Mouse (Mus musculus): Measurements from ENCODE around the gene Acer1. TPM values are rescaled to one million over a fixed set of nuclear protein-coding genes. Genes with fewer than 3 reads are reported as not detected.
"Not testable (repeated sequence)": the region's sequence is repeated elsewhere in the genome, so short reads cannot be mapped to it uniquely, and the experiment has no call there.

The Acer1 gene
- total and polyA plus RNA-seq, 3 experiments, result 0.23 to 0.42 TPM; not detected in 1

DNA sequence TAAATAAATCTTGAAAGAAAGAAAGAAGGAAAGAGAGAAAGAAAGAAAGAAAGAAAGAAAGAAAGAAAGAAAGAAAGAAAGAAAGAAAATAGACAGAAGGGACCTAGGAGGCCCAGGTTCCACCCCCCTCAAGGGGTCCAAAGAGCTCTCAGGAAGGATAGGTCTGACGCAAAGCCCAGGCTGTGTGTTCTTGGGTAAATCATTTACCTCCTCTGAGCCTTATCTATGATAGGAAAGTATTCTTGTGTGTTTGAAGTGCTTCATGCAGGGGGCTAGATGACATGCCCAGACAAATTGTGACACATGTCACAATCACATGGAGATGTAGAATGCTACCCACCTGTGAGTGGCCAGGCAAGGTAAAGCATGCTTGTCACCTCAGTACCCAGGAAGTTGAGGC, 29.3 kb downstream of the Acer1 start:
- DNase-seq, result no peak

DNA sequence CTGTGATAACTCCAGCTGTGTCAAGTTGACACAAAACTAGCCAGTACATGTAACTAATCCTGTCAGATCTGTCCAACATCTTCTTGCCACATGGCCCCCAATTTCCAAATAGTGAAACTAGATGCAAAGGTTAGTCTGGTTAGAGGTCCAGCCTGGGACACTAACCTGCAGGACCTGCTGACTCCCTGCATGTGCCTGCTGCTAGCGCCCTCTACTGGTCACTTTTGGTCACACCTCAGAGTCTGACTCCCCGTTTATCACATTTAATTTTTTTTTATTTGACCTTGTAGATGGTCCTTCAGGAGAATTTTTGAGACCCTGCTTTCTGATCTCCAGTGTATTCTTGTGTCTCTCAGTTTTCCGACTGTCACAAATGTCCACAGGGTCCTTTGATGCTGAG, 31.0 kb downstream of the Acer1 start:
- DNase-seq, result peak; percentile 62

DNA sequence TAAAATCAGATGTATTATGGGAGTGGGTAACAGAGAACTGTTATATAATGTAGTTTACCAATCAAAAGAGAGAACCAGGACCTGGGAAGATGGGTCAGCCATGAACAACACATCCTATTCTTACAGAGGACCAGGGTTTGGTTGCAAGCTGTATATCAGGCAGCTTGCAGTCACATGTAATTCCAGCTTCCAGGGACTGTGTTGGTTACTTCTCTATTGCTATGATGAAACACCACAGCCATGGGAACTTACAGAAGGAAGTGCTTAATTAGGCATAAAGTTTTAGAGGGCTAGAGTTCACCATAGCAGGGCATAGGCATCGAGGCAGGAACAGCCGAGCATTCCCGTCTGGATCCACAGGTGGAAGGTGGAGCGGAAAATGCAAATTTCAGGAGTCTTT, 43.2 kb downstream of the Acer1 start:
- DNase-seq, result no peak

DNA sequence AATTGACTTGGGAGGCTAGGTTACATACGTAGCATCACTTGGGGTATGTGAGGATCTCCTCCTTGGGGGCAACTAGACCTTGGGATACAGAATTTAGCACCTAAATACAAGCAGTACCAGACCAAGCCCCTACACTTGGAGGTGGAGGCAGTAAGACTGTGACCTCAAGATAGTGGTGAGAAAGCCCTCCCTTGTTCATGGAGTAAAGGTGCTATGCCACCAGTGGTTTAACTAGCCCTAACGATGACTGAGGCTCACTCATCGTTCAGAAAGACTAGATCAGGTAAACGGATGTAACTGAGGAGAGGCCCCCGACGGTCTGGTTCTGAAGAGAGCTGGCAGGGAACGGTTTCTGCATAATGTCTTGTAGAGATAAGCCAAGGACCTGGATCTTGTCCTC, 45.2 kb downstream of the Acer1 start:
- DNase-seq, result no peak

DNA sequence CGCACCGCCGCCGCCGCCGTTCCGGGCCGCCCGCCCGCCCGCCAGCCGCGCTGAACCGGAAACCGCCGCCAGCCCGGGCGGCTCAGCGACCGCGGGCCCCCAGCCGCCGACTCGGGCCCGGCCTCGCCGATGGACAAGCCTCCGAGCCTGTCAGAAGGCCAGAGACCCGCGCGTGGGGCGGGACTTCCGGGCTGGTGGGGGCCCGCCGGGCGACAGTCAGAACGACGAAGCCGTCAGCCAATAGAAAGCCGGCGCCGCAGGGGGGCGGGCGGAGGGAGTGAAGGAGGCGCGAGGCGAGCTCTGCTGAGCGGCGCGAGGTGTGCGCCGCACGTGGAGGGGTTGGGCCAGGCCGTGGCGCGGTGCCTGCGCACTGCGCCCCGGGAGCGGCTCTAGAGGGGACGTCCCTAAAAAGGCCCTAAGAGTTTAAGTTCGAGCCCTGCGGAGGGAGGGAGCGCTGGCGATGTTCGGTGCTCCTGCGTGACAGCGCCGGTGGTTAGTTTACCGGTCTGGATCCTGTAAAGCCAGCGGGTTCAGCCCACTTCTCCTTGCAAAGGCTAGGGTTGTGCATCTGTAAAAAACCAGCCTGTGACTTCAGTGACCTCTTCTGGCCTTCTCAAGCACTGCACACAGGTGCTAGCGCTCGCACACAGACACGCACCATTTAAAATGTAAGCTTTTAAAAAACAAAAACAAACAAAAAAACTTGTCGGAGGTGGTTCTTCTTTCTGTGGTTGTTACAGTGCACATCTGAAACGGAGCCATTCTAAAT, 46.4 kb downstream of the Acer1 start, which contains the start of gene Mllt1:
Gene Mllt1 (minus strand): TSS at position 53 of the 769 bp plus-strand sequence.
- peak; percentile 100 for DNase-seq

DNA sequence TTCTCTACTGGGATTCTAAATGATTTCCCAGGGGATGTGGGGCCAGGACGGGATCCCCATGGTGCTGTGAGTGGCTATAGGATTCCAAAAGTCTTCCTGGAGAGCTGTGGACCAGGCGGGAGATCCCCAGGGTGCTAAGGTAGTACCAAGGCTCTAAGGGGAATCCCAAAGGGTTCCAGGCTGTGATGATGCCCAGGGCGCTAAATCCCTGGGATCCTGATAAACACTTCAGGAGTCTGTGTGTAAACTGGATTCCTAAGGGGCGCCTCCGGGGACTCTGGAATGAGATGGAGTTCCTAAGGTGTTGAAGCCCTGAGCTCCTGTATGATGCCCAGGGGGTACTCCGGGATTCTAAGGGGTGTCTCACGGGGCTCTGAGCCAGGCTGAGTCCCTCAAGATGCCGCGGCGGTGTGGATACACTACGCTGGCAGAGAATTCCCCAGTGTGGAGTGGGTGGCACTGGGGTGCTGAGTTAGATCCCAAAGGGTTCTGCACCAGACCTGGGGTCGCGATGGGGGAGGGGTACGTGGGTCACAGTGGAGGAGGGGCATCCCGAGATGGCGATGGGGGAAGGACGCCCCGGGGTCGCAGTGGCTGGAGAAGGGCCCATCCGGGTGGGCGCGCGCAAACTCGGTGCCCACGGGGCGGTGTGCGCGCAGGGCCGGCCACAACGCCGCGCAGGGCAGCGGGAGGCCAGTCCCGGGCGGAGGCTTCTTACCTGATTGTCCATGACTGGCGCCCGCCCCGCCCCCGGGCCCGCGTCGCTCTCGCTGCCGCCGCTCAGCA, 47.2 kb downstream of the Acer1 start:
- no peak for DNase-seq

DNA sequence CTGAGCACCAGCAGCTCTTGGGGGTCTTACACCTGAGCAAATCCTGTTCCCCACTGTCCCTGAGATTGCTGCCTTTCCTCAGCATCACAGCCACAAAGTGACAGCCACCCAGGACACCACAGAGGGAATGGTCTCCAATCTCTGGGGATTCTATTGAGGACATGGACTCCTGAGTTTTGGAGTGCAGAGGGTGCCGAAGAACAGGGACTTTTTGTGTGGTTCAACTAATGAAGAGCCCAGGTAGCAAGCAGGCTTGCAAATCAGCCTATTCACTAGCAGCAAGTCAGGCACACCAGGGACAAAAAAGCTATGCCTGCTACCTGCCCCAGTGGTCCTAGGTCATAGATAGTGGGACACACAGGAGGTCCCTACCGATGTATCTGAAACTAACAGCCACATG, 48.5 kb downstream of the Acer1 start:
- DNase-seq, result no peak

DNA sequence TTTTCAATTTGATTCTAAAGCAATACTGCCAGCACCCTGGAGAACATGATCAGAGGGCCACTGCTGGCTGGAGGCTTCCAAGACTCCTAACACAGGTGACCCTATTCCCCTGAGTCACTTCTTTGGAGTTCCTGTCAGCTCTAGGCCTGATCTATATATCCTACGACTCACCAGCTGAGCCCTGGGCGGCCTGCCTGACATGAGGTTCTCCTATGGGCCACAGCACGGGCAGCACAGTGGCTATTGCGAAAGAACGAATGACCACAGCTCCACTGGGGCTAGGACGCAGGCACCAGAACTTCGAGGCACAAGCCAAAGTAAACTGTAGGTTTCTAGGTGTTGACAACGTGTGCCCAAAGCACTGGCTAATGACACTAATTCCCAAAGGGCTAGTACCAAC, 51.9 kb downstream of the Acer1 start:
- DNase-seq, result peak; percentile 41

DNA sequence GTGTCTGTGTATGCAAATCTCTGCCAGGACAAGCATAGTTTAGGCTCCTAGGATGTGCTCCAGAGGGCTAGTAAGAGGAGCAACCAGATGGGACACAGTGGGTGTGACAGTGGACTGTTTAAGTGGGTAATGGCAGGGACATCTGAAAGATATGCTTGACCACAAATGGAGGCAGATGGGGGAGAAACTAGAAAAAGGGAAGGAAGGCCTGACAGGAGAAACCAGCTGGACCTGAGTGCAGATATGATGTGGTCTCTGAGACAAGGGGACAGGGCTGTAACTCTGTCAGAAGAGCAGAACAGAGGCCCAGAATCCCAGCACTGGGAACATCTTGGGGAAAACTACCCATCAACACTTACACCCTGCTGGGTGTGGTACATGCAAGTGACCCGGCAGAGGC, 52.4 kb downstream of the Acer1 start:
- DNase-seq, result no peak

DNA sequence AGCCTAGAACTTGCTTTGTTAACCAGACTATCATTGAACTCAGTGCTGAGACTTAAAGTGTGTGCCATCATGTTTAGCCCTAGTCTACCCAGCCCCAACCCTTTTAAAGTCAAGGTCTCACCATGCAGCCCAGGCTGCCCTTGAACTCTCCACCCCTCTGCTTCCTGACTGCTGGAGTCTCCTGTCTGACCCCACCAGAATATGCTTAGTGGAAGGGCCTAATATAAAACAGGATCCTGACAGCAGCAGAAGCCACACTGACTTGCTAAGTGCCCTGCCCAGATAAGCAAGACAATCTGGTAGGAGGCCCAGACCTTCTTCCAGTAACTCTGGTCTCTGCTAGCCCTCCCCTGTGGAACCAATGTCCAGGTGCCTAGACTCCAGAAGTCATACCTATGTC, 52.8 kb downstream of the Acer1 start:
- DNase-seq, result peak; percentile 46

DNA sequence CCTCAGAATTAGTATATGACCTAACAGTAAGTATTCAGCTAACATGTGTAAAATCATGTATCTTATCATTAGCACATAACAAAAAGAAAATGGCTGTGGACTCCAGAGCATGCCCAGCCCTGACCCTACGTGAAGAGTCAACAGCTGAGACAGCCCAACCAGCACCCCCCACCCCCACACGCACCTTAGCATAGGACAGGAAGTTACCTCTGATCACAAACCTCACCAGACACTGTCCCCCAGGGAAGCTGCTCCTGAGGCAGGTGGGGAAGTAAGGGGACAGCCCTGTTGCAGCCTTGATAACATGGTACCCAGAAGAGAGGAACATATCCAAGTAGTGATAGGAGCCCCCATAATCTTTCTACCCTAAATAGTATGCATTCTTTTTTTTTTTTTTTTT, 55.9 kb downstream of the Acer1 start:
- no peak for DNase-seq

DNA sequence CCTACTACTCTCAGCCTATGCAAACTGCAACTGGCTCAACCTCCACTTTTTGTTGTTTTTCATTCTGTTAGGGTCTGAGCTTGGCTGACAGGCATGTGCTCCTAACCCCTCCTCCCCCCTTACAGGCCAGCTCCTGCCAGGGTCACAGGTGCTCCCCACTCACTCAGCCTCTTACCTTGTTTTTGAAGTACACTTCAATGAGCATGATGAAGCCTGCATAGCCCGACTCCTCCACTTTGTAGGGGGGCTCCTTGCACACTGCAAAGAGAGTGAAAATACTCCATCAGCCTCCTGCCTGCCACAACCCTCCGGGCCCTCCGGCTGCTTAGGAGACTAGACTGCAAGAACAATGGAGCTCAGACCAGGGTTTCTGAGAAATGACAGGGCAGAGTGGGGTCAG, 62.2 kb downstream of the Acer1 start:
- no peak for DNase-seq

DNA sequence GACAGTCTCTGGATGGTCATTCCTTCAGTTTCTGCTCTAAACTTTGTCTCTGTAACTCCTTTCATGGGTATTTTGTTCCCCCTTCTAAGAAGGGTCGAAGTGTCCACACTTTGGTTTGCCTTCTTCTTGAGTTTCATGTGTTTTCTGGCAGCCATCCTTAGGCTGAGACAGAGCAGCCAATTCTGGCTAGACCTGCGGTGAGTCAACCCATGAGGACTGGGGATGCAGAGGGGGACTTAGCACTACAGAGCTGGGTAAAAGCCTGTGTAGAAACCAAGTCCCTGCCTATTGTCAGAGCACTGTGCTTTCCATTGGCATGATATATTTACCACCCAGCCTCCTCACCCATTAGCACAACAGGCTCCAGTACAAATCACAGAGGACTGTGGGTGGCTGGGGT, 64.8 kb downstream of the Acer1 start:
- DNase-seq, result no peak

DNA sequence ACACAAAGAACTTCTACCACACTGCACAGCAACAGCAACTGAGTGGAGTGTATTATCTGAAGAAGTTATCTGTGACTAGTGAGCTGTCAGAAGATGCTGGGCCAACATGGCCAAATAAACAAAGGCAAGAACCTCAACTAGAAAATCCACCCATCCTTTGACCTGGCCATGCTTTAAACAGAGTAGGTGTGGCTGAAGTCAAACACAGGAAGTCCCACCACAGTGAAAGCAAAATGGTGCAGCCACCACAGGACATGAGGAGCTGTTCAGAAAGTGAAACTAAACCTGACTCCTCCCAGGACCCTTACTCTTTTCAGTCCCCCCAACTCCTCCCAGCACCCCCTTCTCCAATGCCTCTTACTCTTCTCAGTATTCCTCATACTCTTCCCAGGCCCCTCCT, 68.5 kb downstream of the Acer1 start:
- no peak for DNase-seq

DNA sequence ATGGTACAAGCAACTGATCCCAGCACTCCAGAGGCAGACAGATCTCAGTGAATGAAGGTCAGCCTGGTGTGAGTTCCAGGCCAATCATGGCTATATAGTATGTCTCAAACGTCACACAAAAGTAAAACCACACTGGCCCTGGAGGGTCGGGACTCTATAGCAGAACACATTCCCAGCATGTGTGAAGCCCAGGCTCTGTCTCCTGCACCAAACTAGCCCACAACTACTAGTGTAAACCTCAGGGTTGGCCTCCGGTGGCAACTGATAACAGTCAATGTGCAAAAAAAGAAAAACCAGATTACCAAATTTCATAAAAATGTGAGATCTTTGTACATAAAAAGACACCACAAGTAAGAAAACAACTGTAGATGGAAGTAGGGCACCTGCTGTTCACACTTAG, 68.9 kb downstream of the Acer1 start:
- no peak for DNase-seq

DNA sequence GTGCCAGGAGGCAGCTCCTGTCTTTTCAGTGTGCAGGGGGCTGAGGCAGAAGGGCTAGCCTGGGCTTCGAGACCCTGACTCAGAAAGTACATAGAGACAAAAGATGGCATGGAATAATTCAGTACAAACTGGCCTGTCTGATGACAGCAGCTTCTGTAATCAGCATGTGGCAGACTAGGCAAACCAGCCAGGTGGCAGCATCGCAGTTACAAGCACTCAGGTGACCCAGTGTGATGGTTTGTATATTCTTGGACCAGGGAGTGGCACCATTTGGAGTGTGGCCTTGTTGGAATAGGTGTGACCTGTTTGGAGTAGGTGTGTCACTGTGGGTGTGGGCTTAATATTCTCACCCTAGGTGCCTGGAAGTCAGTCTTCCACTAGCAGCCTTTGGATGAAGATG, 72.2 kb downstream of the Acer1 start:
- not testable (repeated sequence) for DNase-seq

DNA sequence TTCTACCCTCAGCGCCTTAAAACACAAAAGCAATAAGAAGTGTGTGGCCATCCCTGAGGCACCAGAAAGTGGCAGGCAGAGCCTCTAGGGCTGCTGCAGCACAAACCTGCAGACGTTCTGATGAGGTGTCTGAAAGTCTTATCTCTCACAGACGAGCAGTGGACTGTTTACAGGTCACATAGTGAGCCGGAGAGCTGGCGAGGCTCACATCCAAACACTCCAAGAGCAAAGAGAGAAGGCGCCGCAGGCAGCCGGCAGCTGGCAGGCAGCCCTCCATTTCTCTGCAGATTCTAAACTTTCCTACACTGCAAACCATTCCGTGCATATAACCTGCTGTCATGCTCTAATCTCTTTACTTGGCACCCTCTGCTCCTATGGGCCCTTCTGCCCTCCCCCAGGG, 74.0 kb downstream of the Acer1 start:
- DNase-seq, result no peak

DNA sequence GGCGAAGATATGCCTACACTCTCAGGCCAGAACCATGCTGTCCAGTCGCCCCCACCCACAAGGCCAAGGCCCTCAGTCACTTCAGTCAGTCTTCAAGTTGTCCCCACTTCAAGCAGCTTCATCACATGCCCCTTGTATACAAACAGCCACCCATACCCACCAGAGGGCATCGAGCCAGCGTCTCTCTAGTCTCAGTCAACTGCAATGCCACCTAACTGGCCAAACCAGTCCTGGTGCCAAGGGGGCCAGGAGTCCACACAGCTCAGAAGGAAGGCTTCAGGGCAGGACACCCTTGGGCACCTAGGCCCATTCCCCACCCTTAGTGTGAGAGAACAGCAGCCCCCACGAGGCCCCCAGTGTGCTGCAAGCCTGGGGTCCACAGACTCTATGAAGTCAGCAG, 74.8 kb downstream of the Acer1 start:
- no peak for DNase-seq

DNA sequence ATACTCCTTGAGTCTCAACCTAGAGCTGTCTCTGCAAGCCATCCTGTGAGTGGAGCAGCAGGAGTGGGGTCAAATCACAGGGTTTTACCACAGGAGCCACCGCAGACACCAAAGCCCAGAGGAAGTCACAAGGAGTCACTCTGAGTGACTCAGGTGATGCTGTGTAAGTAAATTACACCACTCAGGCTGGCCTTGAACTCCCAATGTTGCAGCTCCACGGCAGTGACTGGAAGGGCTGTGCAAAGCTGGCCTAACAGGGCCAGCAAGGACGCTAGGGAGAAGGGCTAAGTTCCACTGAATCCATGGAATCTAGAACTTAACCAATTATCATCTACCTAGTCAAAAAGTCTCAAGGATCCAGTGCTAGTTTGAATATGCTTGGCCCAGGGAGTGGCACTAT, 75.8 kb downstream of the Acer1 start:
- peak; percentile 54 for DNase-seq
